Mouse (Mus musculus): ENCODE results near the gene Ucn3. TPM values are rescaled to one million over a fixed set of nuclear protein-coding genes. Genes with fewer than 3 reads are reported as not detected.
A peak's percentile ranks its signal among the peaks of the same experiment; 100 is the strongest.
"Not testable (repeated sequence)": the region's sequence is repeated elsewhere in the genome, so short reads cannot be mapped to it uniquely, and the experiment has no call there.

Ucn3 gene
- polyA plus RNA-seq, 1 experiment from 2014 or later, result 0.12 TPM

DNA sequence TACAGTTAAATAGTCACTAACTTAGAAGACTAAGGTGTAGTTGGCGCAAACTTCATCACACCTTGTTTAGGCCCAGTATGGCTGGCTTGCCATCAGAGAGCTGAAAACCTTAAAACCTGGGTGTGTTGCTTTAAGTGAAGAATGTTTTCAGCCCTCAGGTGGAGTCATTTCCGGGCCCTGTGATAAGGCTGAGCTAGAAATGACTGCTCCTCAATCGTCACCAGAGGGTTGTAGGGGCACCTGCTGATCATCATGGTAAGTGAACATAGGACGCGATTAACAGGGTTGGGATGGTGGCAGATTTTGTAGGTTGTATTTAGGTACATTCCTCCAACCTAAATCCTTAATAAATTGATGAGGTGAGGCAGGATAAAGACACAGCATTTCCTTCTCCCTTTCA is 20.7 kb downstream of the Ucn3 start:
- H3K9me3 ChIP-seq (ENCODE audit: control insufficient read depth, low read length), result no peaks in the 10 kb centered on the region
- no peaks in the 10 kb centered on the region for H3K36me3 ChIP-seq (ENCODE audit: control insufficient read depth, insufficient read depth, low read length)
- whole genome bisulfite sequencing, result 68% methylated on average over 5 of the region's 5 CpGs
- no peaks in the 10 kb centered on the region for H3K4me1 ChIP-seq (replicated peaks; ENCODE audit: control insufficient read depth, insufficient read depth, low read length)
- H3K4me3 ChIP-seq (ENCODE audit: low read depth, low read length), result no peak overlapping the region
- ATAC-seq (replicated peaks; ENCODE audit: low FRiP score, low TSS enrichment, low read depth) (no peak), DNase-seq (ENCODE audit: low spot score) (no peak)
- H3K27ac ChIP-seq (ENCODE audit: low read depth), result no peak overlapping the region
- peak overlapping the region; percentile 11; the same call in 1 of the 2 replicates for H3K4me2 ChIP-seq (ENCODE audit: low read length)
- H3K27me3 ChIP-seq (replicated peaks; ENCODE audit: control insufficient read depth, insufficient read depth, low read length), result no peaks in the 10 kb centered on the region
- H3K9ac ChIP-seq (ENCODE audit: low read length), result no peak overlapping the region

DNA sequence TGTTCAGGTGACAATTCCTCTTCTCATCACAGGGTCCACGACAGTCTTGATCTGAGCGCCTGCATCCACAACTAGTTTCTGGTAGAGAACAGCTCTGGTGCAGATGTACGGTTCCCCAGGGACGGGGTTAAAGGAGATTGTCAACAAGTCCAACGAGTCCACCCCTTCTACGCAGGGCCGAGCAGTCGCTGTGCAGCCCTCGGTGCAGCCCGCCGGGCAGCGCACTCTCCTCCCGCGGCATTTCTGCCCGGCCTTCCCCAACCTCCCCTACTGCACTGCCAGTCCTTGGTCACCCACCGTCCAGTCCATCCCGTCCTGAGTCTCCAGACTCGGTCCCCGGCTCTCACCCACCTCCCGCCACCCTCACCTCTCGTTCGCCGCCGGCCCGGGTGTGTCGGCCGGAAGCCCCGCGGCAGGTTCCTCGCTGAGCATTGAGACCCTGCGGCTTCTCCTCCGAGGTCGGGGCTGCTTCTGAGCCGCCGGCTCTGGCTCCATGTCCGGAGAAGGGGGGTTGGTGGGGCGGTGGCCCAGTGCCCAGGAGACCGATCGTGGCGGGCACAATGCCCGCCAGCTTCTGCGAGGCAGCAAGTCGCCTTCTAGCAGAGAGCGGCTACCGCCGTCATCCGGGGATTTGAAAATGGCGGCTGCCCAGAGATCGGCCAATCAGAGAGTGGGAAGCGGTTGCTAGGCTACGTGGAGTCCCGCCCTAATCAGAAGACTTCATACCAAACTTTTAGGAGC is 27.4 kb downstream of the Ucn3 start, which contains the start of the genes Net1 and Tubal3:
Gene Net1 (minus strand): TSS at position 650 of the 741 bp plus-strand sequence.
Gene Tubal3 (plus strand): TSS at position 704 of the 741 bp plus-strand sequence.
- Histone ChIP-seq H3K27me3 (replicated peaks; ENCODE audit: control insufficient read depth, insufficient read depth, low read length) (no peaks in the 10 kb centered on the region), H3K27ac (ENCODE audit: low read depth) (peak within 1 kb of the TSS; percentile 73), H3K9ac (ENCODE audit: low read length) (peak within 1 kb of the TSS; percentile 88), H3K4me1 (replicated peaks; ENCODE audit: control insufficient read depth, insufficient read depth, low read length) (peaks cover 10% of the 10 kb centered on the region), H3K4me2 (ENCODE audit: low read length) (peak within 1 kb of the TSS; percentile 70), H3K9me3 (ENCODE audit: control insufficient read depth, low read length) (no peaks in the 10 kb centered on the region), H3K4me3 (ENCODE audit: low read depth, low read length) (peak within 1 kb of the TSS; percentile 90), H3K36me3 (ENCODE audit: control insufficient read depth, insufficient read depth, low read length) (no peaks in the 10 kb centered on the region; the same call in 1 of the 2 replicates)
- ATAC-seq (replicated peaks; ENCODE audit: low FRiP score, low TSS enrichment, low read depth) (peak; percentile 98), DNase-seq (ENCODE audit: low spot score) (peak; percentile 96)
- under 1% methylated on average over 52 of the region's 52 CpGs for WGBS

GRCm38 (mm10) chr13:3913504-3913903 is 31.6 kb downstream of the Ucn3 start:
- H3K4me3 ChIP-seq (ENCODE audit: low read depth, low read length), result no peak overlapping the region
- peaks cover 10% of the 10 kb centered on the region for H3K4me1 ChIP-seq (replicated peaks; ENCODE audit: control insufficient read depth, insufficient read depth, low read length)
- 64% methylated on average over 4 of the region's 4 CpGs for WGBS
- no peak overlapping the region for H3K4me2 ChIP-seq (ENCODE audit: low read length)
- no peaks in the 10 kb centered on the region for H3K9me3 ChIP-seq (ENCODE audit: control insufficient read depth, low read length)
- H3K27ac ChIP-seq (ENCODE audit: low read depth), result no peak overlapping the region
- no peak overlapping the region for H3K9ac ChIP-seq (ENCODE audit: low read length)
- H3K36me3 ChIP-seq (ENCODE audit: control insufficient read depth, insufficient read depth, low read length), result peaks cover 19% of the 10 kb centered on the region
- no peaks in the 10 kb centered on the region for H3K27me3 ChIP-seq (replicated peaks; ENCODE audit: control insufficient read depth, insufficient read depth, low read length)
- no peak for ATAC-seq (replicated peaks; ENCODE audit: low FRiP score, low TSS enrichment, low read depth)
- no peak for DNase-seq (ENCODE audit: low spot score)

DNA sequence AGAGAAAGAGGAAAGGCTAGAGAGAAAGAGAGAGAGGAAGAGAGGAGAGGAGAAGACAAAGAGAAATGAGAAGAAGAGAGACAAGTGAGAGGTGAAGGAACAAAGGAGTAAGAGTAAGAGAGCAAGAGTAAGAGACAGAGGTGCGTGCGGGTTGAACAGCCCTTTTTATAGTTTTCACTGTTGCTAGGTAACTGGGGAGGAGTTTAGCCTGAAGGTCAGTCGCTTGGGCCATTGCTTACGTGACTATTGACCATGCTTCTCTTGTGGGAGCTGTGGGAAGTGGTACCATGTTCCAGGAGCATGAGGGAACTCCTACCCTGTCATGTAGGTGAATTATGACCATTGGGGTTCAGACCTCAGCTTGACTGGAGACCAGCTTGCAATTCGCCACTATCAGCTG is 34.8 kb downstream of the Ucn3 start:
- DNase-seq (ENCODE audit: low spot score) (no peak), ATAC-seq (replicated peaks; ENCODE audit: low FRiP score, low TSS enrichment, low read depth) (no peak)
- Histone ChIP-seq H3K27me3 (replicated peaks; ENCODE audit: control insufficient read depth, insufficient read depth, low read length) (no peaks in the 10 kb centered on the region), H3K4me3 (ENCODE audit: low read depth, low read length) (no peak overlapping the region), H3K27ac (ENCODE audit: low read depth) (no peak overlapping the region), H3K36me3 (ENCODE audit: control insufficient read depth, insufficient read depth, low read length) (peaks cover 19% of the 10 kb centered on the region), H3K9ac (ENCODE audit: low read length) (no peak overlapping the region), H3K4me2 (ENCODE audit: low read length) (no peak overlapping the region), H3K4me1 (replicated peaks; ENCODE audit: control insufficient read depth, insufficient read depth, low read length) (no peaks in the 10 kb centered on the region), H3K9me3 (ENCODE audit: control insufficient read depth, low read length) (no peaks in the 10 kb centered on the region)
- 79% methylated on average over 5 of the region's 5 CpGs for WGBS

DNA sequence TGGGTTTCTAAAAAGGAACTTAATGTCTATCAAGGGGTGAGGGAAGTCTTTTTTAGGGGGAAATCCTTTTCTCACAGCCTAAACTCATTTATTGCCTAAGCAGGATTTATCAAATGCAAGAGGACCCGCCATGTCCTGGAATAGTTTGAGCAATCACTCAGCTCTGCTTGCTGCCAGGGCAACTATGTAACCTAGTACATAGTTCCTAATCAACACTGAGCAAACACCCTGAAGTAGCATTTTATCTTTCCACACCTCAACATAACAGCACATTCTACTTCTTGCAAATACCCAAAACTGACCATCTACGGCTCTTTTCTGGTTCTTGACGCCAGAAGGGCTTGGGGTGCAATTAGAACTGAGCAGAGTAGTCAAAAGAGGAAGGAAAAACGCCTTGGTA is 36.9 kb downstream of the Ucn3 start:
- H3K27ac ChIP-seq (ENCODE audit: low read depth), result no peak overlapping the region
- no peaks in the 10 kb centered on the region for H3K27me3 ChIP-seq (replicated peaks; ENCODE audit: control insufficient read depth, insufficient read depth, low read length)
- H3K36me3 ChIP-seq (ENCODE audit: control insufficient read depth, insufficient read depth, low read length), result peaks cover 21% of the 10 kb centered on the region
- H3K4me3 ChIP-seq (ENCODE audit: low read depth, low read length), result no peak overlapping the region
- WGBS, result 83% methylated on average over 4 of the region's 4 CpGs
- H3K4me1 ChIP-seq (replicated peaks; ENCODE audit: control insufficient read depth, insufficient read depth, low read length), result no peaks in the 10 kb centered on the region
- no peak overlapping the region for H3K9ac ChIP-seq (ENCODE audit: low read length)
- ATAC-seq (replicated peaks; ENCODE audit: low FRiP score, low TSS enrichment, low read depth) (no peak), DNase-seq (ENCODE audit: low spot score) (no peak)
- no peaks in the 10 kb centered on the region for H3K9me3 ChIP-seq (ENCODE audit: control insufficient read depth, low read length)
- no peak overlapping the region for H3K4me2 ChIP-seq (ENCODE audit: low read length)

DNA sequence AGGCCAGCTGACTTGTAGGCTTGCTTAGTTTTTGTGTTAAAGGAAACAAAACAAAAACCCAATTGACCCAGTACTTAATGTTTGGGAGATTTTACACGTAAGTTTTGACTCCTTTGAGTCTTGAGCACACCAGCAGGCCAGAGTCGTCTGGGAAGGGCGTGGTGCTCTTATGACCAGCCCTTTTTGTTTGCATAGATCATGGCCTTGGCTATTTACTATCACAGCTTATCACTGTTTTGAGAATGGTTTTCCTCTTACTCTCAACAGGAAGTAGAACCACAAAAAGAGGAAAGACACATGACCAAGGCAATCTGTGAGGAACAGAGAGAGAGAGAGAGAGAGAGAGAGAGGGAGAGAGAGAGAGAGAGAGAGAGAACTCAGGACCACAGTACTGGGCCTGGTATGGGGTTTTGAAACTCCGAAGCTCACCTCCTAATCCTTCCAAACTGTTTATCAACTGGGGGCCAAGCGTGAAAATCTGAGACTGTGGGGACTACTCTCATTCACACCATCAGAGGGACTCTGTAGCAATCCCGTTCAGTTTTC is 37.9 kb downstream of the Ucn3 start:
- peaks cover 24% of the 10 kb centered on the region for H3K36me3 ChIP-seq (ENCODE audit: control insufficient read depth, insufficient read depth, low read length)
- H3K27me3 ChIP-seq (replicated peaks; ENCODE audit: control insufficient read depth, insufficient read depth, low read length), result no peaks in the 10 kb centered on the region
- WGBS, result 79% methylated on average over 6 of the region's 6 CpGs
- DNase-seq (ENCODE audit: low spot score) (no peak), ATAC-seq (replicated peaks; ENCODE audit: low FRiP score, low TSS enrichment, low read depth) (0 out of 2 replicates have a peak, but pooled peaks have one; percentile 47)
- H3K9ac ChIP-seq (ENCODE audit: low read length), result no peak overlapping the region
- H3K9me3 ChIP-seq (ENCODE audit: control insufficient read depth, low read length), result no peaks in the 10 kb centered on the region
- no peak overlapping the region for H3K27ac ChIP-seq (ENCODE audit: low read depth)
- H3K4me3 ChIP-seq (ENCODE audit: low read depth, low read length), result no peak overlapping the region
- no peaks in the 10 kb centered on the region for H3K4me1 ChIP-seq (replicated peaks; ENCODE audit: control insufficient read depth, insufficient read depth, low read length)
- no peak overlapping the region for H3K4me2 ChIP-seq (ENCODE audit: low read length)

DNA sequence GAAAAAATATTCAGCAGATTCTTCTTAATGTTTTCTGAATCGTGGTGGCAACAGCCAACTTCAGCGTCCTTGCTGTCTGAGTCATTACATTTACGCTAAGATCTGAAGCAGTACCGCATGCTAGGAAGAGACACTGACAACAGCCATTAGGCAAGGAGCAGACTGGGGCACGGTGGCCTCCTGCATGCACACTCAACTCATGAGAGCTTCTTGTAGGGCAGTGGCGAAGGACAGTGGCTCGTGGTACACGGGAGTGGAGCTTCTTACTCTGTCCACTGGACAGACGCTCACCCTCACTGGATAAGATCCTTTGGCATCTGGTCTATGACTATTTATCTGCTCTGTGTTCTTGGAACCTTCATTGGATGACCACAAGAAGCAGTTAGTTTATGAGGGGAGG is 45.8 kb downstream of the Ucn3 start:
- H3K4me3 ChIP-seq (ENCODE audit: low read depth, low read length), result no peak overlapping the region
- WGBS, result 92% methylated on average over 9 of the region's 9 CpGs
- no peak overlapping the region for H3K9ac ChIP-seq (ENCODE audit: low read length)
- H3K9me3 ChIP-seq (ENCODE audit: control insufficient read depth, low read length), result no peaks in the 10 kb centered on the region
- peaks cover 14% of the 10 kb centered on the region; the same call in 1 of the 2 replicates for H3K36me3 ChIP-seq (ENCODE audit: control insufficient read depth, insufficient read depth, low read length)
- DNase-seq (ENCODE audit: low spot score) (no peak), ATAC-seq (replicated peaks; ENCODE audit: low FRiP score, low TSS enrichment, low read depth) (no peak)
- no peak overlapping the region for H3K27ac ChIP-seq (ENCODE audit: low read depth)
- H3K4me1 ChIP-seq (replicated peaks; ENCODE audit: control insufficient read depth, insufficient read depth, low read length), result no peaks in the 10 kb centered on the region
- H3K4me2 ChIP-seq (ENCODE audit: low read length), result no peak overlapping the region
- no peaks in the 10 kb centered on the region for H3K27me3 ChIP-seq (replicated peaks; ENCODE audit: control insufficient read depth, insufficient read depth, low read length)

DNA sequence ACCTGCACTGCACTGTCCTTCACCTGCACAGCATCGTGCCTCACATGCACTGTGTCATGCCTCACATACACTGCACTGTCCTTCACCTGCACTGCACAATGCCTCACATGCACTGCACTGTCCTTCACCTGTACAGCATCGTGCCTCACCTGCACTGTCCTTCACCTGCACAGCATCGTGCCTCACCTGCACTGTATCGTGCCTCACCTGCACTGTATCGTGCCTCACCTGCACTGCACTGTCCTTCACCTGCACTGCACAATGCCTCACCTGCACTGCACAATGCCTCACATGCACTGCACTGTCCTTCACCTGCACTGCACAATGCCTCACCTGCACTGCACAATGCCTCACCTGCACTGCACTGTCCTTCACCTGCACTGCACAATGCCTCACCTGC is 46.9 kb downstream of the Ucn3 start:
- H3K9ac ChIP-seq (ENCODE audit: low read length); ATAC-seq (replicated peaks; ENCODE audit: low FRiP score, low TSS enrichment, low read depth); H3K27me3 ChIP-seq (replicated peaks; ENCODE audit: control insufficient read depth, insufficient read depth, low read length); H3K4me1 ChIP-seq (replicated peaks; ENCODE audit: control insufficient read depth, insufficient read depth, low read length); H3K4me3 ChIP-seq (ENCODE audit: low read depth, low read length); DNase-seq (ENCODE audit: low spot score); H3K9me3 ChIP-seq (ENCODE audit: control insufficient read depth, low read length); H3K4me2 ChIP-seq (ENCODE audit: low read length); H3K27ac ChIP-seq (ENCODE audit: low read depth): not testable (repeated sequence)
- WGBS, result 94% methylated on average over 5 of the region's 5 CpGs
- H3K36me3 ChIP-seq (ENCODE audit: control insufficient read depth, insufficient read depth, low read length), result peaks cover 10% of the 10 kb centered on the region; the same call in 1 of the 2 replicates

All from intestine, embryonic 14.5 days (tissue).